Mouse (Mus musculus) MEL (cell line): Measurements from ENCODE around the gene Dapk3.

Source experiments
- CHD2 ChIP-seq: IDR thresholded peaks from 2 replicates; pipeline ENCODE4 v1.6.1; 2011; ENCODE audit warnings: low read length, improper control_type of control experiment
- CTCF ChIP-seq, 3 experiments: IDR thresholded peaks in 2 of 3; conservative IDR thresholded peaks in 1 of 3; 2 replicates each; pipeline ENCODE4 v1.5.1; 2011 to 2012; ENCODE audit warnings: low read length in 3 of 3, low read depth in 2 of 3, mild to moderate bottlenecking in 2 of 3, improper control_type of control experiment in 1 of 3, inconsistent platforms in 1 of 3, mixed read lengths in 1 of 3, moderate library complexity in 1 of 3; ENCODE audit not compliant: control insufficient read depth in 1 of 3, insufficient read depth in 1 of 3, poor library complexity in 1 of 3, severe bottlenecking in 1 of 3
- E2F4 ChIP-seq: IDR thresholded peaks from 2 replicates; pipeline ENCODE4 v1.6.1; 2011; ENCODE audit warnings: low read depth, low read length, improper control_type of control experiment, borderline replicate concordance
- ETS1 ChIP-seq: IDR thresholded peaks from 2 replicates; pipeline ENCODE4 v1.6.1; 2012; ENCODE audit warnings: low read depth, mild to moderate bottlenecking, inconsistent platforms, low read length, improper control_type of control experiment, moderate library complexity
- MAX ChIP-seq: IDR thresholded peaks from 2 replicates; pipeline ENCODE4 v1.6.1; 2011; ENCODE audit warnings: low read length, improper control_type of control experiment
- MEF2A ChIP-seq: IDR thresholded peaks from 2 replicates; pipeline ENCODE4 v1.6.1; 2014; ENCODE audit warnings: low read depth, mild to moderate bottlenecking, inconsistent platforms, low read length, improper control_type of control experiment; ENCODE audit not compliant: poor library complexity, insufficient replicate concordance, severe bottlenecking; ENCODE audit errors: extremely low read depth
- NELFE ChIP-seq: IDR thresholded peaks from 2 replicates; pipeline ENCODE4 v1.6.1; 2011; ENCODE audit warnings: low read depth, low read length, improper control_type of control experiment
- POLR2A ChIP-seq, 2 experiments: IDR thresholded peaks; 2 replicates each; pipeline ENCODE4 v1.6.1; 2011 to 2012; ENCODE audit warnings: low read length in 2 of 2, mild to moderate bottlenecking in 2 of 2, control low read depth in 1 of 2, improper control_type of control experiment in 1 of 2, low read depth in 1 of 2, moderate library complexity in 1 of 2; ENCODE audit not compliant: control insufficient read depth in 1 of 2, insufficient read depth in 1 of 2, poor library complexity in 1 of 2
- POLR2AphosphoS5 ChIP-seq: IDR thresholded peaks from 2 replicates; pipeline ENCODE4 v1.6.1; 2012; ENCODE audit warnings: low read depth, borderline replicate concordance, mild to moderate bottlenecking, inconsistent platforms, low read length, moderate library complexity, mixed read lengths
- RAD21 ChIP-seq: IDR thresholded peaks from 2 replicates; pipeline ENCODE4 v1.6.1; 2011; ENCODE audit warnings: mild to moderate bottlenecking, low read depth, low read length, improper control_type of control experiment

DNA sequence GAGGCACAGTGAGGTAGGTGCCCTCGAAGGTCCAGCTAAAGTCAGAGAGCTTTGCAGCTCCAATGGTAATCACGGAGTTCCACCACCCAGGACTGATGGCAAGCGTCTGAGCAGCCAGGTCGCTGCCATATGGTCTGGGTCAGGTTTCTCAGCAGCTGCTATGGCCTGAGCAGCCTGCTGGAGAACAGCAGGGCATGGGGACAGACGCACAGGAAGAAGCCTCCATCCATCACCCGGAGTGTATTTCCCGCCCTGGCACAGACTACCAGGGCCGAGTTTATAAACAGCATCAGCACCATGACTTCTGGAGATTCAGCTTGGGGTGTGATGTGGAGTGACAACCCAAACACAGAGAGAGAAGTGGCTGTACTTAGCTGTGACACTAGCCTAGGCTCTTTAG, 17.7 kb upstream of the Dapk3 start:
- TF ChIP-seq ETS1 (no peak), E2F4 (no peak), MAX (no peak), CTCF (IDR thresholded peaks at IDR 0.05 in 2 of 3, conservative IDR thresholded peaks at IDR 0.05 in 1 of 3; ENCODE audit: control insufficient read depth in 1 of 3, insufficient read depth in 1 of 3, low read depth in 2 of 3, low read length in 3 of 3, poor library complexity in 1 of 3, severe bottlenecking in 1 of 3) (no peak), CHD2 (no peak), POLR2A (IDR thresholded peaks at IDR 0.05; ENCODE audit: control insufficient read depth in 1 of 2, insufficient read depth in 1 of 2, low read depth in 1 of 2, low read length in 2 of 2, poor library complexity in 1 of 2) (no peak), NELFE (no peak), RAD21 (no peak), POLR2AphosphoS5 (no peak), MEF2A (no peak)
